Mouse (Mus musculus) liver, postnatal 0 days (tissue): ENCODE measurements around the gene Ercc2. TPM values are rescaled to one million over a fixed set of nuclear protein-coding genes. Genes with fewer than 3 reads are reported as not detected.

Experiments used
- ATAC-seq: fragments of 200-750 bp; cut with Nextera tagmentation; 2 replicates; pipeline ENCODE4 v1.8.0; 2017; ENCODE audit warnings: mild to moderate bottlenecking, moderate library complexity
- DNase-seq: peaks from one replicate; pipeline ENCODE4 v3.0.0-alpha.2; 2016
- H3K27ac ChIP-seq: fragments of 300-500 bp; sonication (generic); 2 replicates; pipeline ENCODE4 v1.5.1; 2014; ENCODE audit warnings: antibody characterized with exemption, moderate library complexity, mild to moderate bottlenecking, low read depth
- H3K27me3 ChIP-seq: fragments of 300-500 bp; sonication (generic); 2 replicates; pipeline ENCODE4 v1.6.1; 2014; ENCODE audit warnings: low read length, control low read depth, mixed read lengths; ENCODE audit not compliant: insufficient read depth
- H3K36me3 ChIP-seq: fragments of 300-500 bp; sonication (generic); replicated peaks from 2 replicates; pipeline ENCODE4 v1.6.1; 2014; ENCODE audit warnings: mild to moderate bottlenecking, control low read depth, low read length, moderate library complexity, mixed read lengths; ENCODE audit not compliant: insufficient read depth
- H3K4me1 ChIP-seq: fragments of 300-500 bp; sonication (generic); 2 replicates; pipeline ENCODE4 v1.6.1; 2014; ENCODE audit warnings: antibody characterized with exemption, mild to moderate bottlenecking, control low read depth; ENCODE audit not compliant: insufficient read depth
- H3K4me2 ChIP-seq: fragments of 300-500 bp; sonication (generic); 2 replicates; pipeline ENCODE4 v1.6.1; 2014; ENCODE audit warnings: low read depth, mild to moderate bottlenecking, low read length, moderate library complexity, mixed read lengths
- H3K4me3 ChIP-seq: fragments of 300-500 bp; sonication (generic); 2 replicates; pipeline ENCODE4 v1.5.1; 2014; ENCODE audit warnings: low read depth, low read length
- H3K9ac ChIP-seq: fragments of 300-500 bp; sonication (generic); replicated peaks from 2 replicates; pipeline ENCODE4 v1.6.1; 2014; ENCODE audit warnings: mild to moderate bottlenecking, moderate library complexity
- H3K9me3 ChIP-seq: fragments of 300-500 bp; sonication (generic); 2 replicates; pipeline ENCODE4 v1.6.1; 2016; ENCODE audit warnings: mild to moderate bottlenecking, control low read depth, low read length, mixed read lengths
- CTCF ChIP-seq: sonication (generic); IDR thresholded peaks from 2 replicates; pipeline ENCODE4 v1.5.1; 2016; ENCODE audit warnings: antibody characterized with exemption, low read depth
- EP300 ChIP-seq: IDR thresholded peaks from 2 replicates; pipeline ENCODE4 v1.6.1; 2016; ENCODE audit warnings: antibody characterized with exemption, low read depth, mild to moderate bottlenecking
- WGBS: fragments of 180-500 bp; shearing (Covaris S2); extraction: QIAGEN DNeasy Blood & Tissue Kit; methylation state at CpG from one replicate; pipeline ENCODE4 v1.1.7; 2014; ENCODE audit not compliant: insufficient replicate concordance; 5-methylcytosine and 5-hydroxymethylcytosine counted together
- polyA plus RNA-seq: library from polyadenylated mRNA; unstranded; fragments of >200 nt; fragmentation: Nextera tagmentation; extraction: Ambion mirVana; gene quantifications from 2 replicates; pipeline ENCODE4 v1.2.1, GENCODE M21; 2015

The Ercc2 gene
- polyA plus RNA-seq, 1 experiment from 2014 or later = 3.8 TPM

GRCm38 (mm10) chr7:19402535-19403112 lies 20.8 kb downstream of the Ercc2 start:
- WGBS = 80% methylated on average over 9 of the region's 9 CpGs
- Histone ChIP-seq H3K36me3 (no peaks in the 10 kb centered on the region), H3K27ac (no peak overlapping the region), H3K27me3 (peaks cover 30% of the 10 kb centered on the region), H3K4me1 (peaks cover 13% of the 10 kb centered on the region; the same call in 1 of the 2 replicates), H3K4me2 (no peak overlapping the region), H3K9ac (no peak overlapping the region), H3K9me3 (peaks cover 6% of the 10 kb centered on the region; the same call in 1 of the 2 replicates), H3K4me3 (no peak overlapping the region)
- DNase-seq = no peak
- no peak for ATAC-seq
- TF ChIP-seq EP300 = no peak
- no peak for TF ChIP-seq CTCF

- TF ChIP-seq EP300 = no peak
- TF ChIP-seq CTCF = no peak
- 0 out of 2 replicates have a peak within 1 kb of the TSS, but pooled peaks have one; percentile 16 for H3K9ac ChIP-seq
- peaks cover 6% of the 10 kb centered on the region; the same call in 1 of the 2 replicates for H3K9me3 ChIP-seq
- under 1% methylated on average over 60 of the region's 62 CpGs for WGBS
- ATAC-seq (peak; percentile 76), DNase-seq (peak; percentile 83)
- no peak within 1 kb of the TSS for H3K27ac ChIP-seq
- no peaks in the 10 kb centered on the region for H3K36me3 ChIP-seq
- H3K4me2 ChIP-seq = peak within 1 kb of the TSS; percentile 93
- H3K4me3 ChIP-seq = peak within 1 kb of the TSS; percentile 60
- peaks cover 13% of the 10 kb centered on the region; the same call in 1 of the 2 replicates for H3K4me1 ChIP-seq
- H3K27me3 ChIP-seq = peaks cover 30% of the 10 kb centered on the region
Observed at GRCm38 (mm10) chr7:19403731-19404296, 22.0 kb downstream of the Ercc2 start, which contains the start of gene Klc3. Gene Klc3 (minus strand): TSS chr7:19404104.

DNA sequence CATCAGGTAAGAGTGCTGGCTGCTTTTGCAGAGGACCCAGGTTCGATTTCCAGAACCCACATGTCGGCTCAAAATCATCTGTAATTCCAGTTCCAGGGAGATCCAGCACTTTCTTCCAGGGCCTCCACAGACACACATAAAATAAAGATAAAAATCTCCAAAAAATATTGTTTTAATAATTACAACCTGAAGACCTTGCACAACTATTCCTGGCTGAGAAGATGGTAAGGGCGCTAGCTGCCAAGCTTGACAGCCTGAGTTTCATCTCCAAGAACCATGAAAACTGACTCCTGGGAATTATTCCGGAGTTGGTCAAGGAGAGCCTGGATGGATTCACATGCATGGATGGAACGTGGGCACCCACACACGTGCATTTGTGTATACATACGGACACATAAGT lies 22.7 kb downstream of the Ercc2 start, which contains the start of gene Ckm:
Gene Ckm, plus strand, starts transcription at position 301 of the 400 bp plus-strand sequence.
- no peak for TF ChIP-seq EP300
- TF ChIP-seq CTCF = no peak
- H3K36me3 ChIP-seq = no peaks in the 10 kb centered on the region
- no peak for DNase-seq

DNA sequence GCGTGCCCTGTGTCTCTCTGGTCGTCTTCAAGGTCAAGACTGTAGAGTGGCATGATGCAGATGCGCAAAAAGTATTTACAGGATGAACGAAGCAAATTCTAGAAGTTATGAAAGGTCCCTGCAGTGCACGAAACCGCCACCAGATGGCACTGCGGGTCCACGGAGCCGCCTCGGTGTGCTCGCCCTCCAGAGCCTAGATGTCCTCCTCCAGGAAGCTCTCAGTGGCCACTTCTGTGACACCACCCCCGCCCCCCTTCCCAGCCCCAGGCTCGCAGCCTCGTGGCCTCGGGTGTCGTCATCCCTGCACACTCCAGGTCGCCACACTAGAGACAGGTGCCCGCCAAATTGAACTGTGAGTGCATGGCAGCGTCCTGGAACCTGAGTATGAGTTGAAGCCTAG lies 23.6 kb downstream of the Ercc2 start:
- Histone ChIP-seq H3K27me3 (peaks cover 30% of the 10 kb centered on the region), H3K36me3 (no peaks in the 10 kb centered on the region), H3K4me2 (peak overlapping the region; percentile 27; the same call in 1 of the 2 replicates), H3K9me3 (peaks cover 6% of the 10 kb centered on the region; the same call in 1 of the 2 replicates), H3K4me3 (no peak overlapping the region), H3K27ac (no peak overlapping the region), H3K4me1 (peaks cover 7% of the 10 kb centered on the region; the same call in 1 of the 2 replicates), H3K9ac (no peak overlapping the region)
- ATAC-seq (peak; percentile 78), DNase-seq (peak; percentile 90)
- TF ChIP-seq EP300 = no peak
- TF ChIP-seq CTCF = peak; percentile 97
- WGBS = 4% methylated on average over 19 of the region's 19 CpGs

More for the DNA sequence above, 22.7 kb downstream of the Ercc2 start, which contains the start of gene Ckm:
- peak within 1 kb of the TSS; percentile 93 for H3K4me2 ChIP-seq
- no peak within 1 kb of the TSS for H3K27ac ChIP-seq
- H3K4me1 ChIP-seq = peaks cover 10% of the 10 kb centered on the region; the same call in 1 of the 2 replicates
- peaks cover 6% of the 10 kb centered on the region; the same call in 1 of the 2 replicates for H3K9me3 ChIP-seq
- peak within 1 kb of the TSS; percentile 60 for H3K4me3 ChIP-seq
- H3K9ac ChIP-seq = 0 out of 2 replicates have a peak within 1 kb of the TSS, but pooled peaks have one; percentile 16
- whole genome bisulfite sequencing = 47% methylated on average over 7 of the region's 7 CpGs
- ATAC-seq = no peak
- peaks cover 30% of the 10 kb centered on the region for H3K27me3 ChIP-seq

DNA sequence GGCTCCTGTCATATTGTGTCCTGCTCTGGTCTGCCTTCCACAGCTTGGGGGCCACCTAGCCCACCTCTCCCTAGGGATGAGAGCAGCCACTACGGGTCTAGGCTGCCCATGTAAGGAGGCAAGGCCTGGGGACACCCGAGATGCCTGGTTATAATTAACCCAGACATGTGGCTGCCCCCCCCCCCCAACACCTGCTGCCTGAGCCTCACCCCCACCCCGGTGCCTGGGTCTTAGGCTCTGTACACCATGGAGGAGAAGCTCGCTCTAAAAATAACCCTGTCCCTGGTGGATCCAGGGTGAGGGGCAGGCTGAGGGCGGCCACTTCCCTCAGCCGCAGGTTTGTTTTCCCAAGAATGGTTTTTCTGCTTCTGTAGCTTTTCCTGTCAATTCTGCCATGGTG lies 27.9 kb downstream of the Ercc2 start:
- H3K9ac ChIP-seq = no peak overlapping the region
- peaks cover 10% of the 10 kb centered on the region for H3K27me3 ChIP-seq
- no peak overlapping the region for H3K4me2 ChIP-seq
- no peak for ATAC-seq
- WGBS = 34% methylated on average over 6 of the region's 6 CpGs
- H3K27ac ChIP-seq = no peak overlapping the region
- no peak for TF ChIP-seq CTCF
- no peak for TF ChIP-seq EP300
- H3K4me1 ChIP-seq = no peaks in the 10 kb centered on the region; the same call in 1 of the 2 replicates
- no peaks in the 10 kb centered on the region for H3K36me3 ChIP-seq
- 0 out of 2 replicates have a peak, but pooled peaks cover 3% of the 10 kb centered on the region for H3K9me3 ChIP-seq
- no peak overlapping the region for H3K4me3 ChIP-seq
- DNase-seq = no peak

- H3K27me3 ChIP-seq = peaks cover 10% of the 10 kb centered on the region
- H3K27ac ChIP-seq = no peak overlapping the region
- TF ChIP-seq EP300 (no peak), CTCF (no peak)
- H3K36me3 ChIP-seq = no peaks in the 10 kb centered on the region
- ATAC-seq = no peak
- H3K4me1 ChIP-seq = no peaks in the 10 kb centered on the region
- 0 out of 2 replicates have a peak, but pooled peaks cover 3% of the 10 kb centered on the region for H3K9me3 ChIP-seq
- no peak overlapping the region for H3K4me2 ChIP-seq
- H3K9ac ChIP-seq = no peak overlapping the region
- no peak overlapping the region for H3K4me3 ChIP-seq
- no peak for DNase-seq
- WGBS = 69% methylated on average over 11 of the region's 11 CpGs
Observed at GRCm38 (mm10) chr7:19410766-19411344, 29.0 kb downstream of the Ercc2 start.
